Mouse (Mus musculus): ENCODE data around the gene Glul. TPM values are rescaled to one million over a fixed set of nuclear protein-coding genes. Genes with fewer than 3 reads are reported as not detected.

Glul gene
- polyA plus RNA-seq, 1 experiment from 2014 or later = 117 TPM

GRCm38 (mm10) chr1:153910423-153910822, 10.7 kb downstream of the Glul start:
- Histone ChIP-seq H3K9ac (no peak overlapping the region), H3K4me1 (replicated peaks) (peaks cover 32% of the 10 kb centered on the region), H3K36me3 (replicated peaks) (peaks cover 55% of the 10 kb centered on the region), H3K4me3 (replicated peaks) (no peak overlapping the region), H3K27ac (replicated peaks) (peak overlapping the region; percentile 42), H3K4me2 (no peak overlapping the region), H3K9me3 (replicated peaks) (no peaks in the 10 kb centered on the region), H3K27me3 (no peaks in the 10 kb centered on the region)
- ATAC-seq (ENCODE audit: insufficient read depth) = no peak
- WGBS (ENCODE audit: insufficient replicate concordance) = 64% methylated on average over 5 of the region's 5 CpGs

GRCm38 (mm10) chr1:153911276-153911795, 11.6 kb downstream of the Glul start:
- H3K27ac ChIP-seq (replicated peaks) = no peak overlapping the region
- H3K36me3 ChIP-seq (replicated peaks) = peaks cover 46% of the 10 kb centered on the region
- 83% methylated on average over 6 of the region's 6 CpGs for WGBS (ENCODE audit: insufficient replicate concordance)
- H3K9me3 ChIP-seq (replicated peaks) = no peaks in the 10 kb centered on the region
- no peak overlapping the region for H3K9ac ChIP-seq
- H3K4me3 ChIP-seq (replicated peaks) = no peak overlapping the region
- H3K4me2 ChIP-seq = no peak overlapping the region
- no peaks in the 10 kb centered on the region for H3K27me3 ChIP-seq
- peaks cover 32% of the 10 kb centered on the region for H3K4me1 ChIP-seq (replicated peaks)
- ATAC-seq (ENCODE audit: insufficient read depth) = no peak

- Histone ChIP-seq H3K9me3 (replicated peaks) (no peaks in the 10 kb centered on the region), H3K27ac (replicated peaks) (no peak overlapping the region), H3K36me3 (replicated peaks) (peaks cover 21% of the 10 kb centered on the region), H3K27me3 (no peaks in the 10 kb centered on the region), H3K4me1 (replicated peaks) (peaks cover 24% of the 10 kb centered on the region), H3K9ac (no peak overlapping the region), H3K4me2 (no peak overlapping the region), H3K4me3 (replicated peaks) (no peak overlapping the region)
- 54% methylated on average over 3 of the region's 3 CpGs for WGBS (ENCODE audit: insufficient replicate concordance)
- no peak for ATAC-seq (ENCODE audit: insufficient read depth)
Observed at GRCm38 (mm10) chr1:153913869-153914268, 14.1 kb downstream of the Glul start.

GRCm38 (mm10) chr1:153918521-153919206, 18.9 kb downstream of the Glul start:
- no peak overlapping the region for H3K4me3 ChIP-seq (replicated peaks)
- no peaks in the 10 kb centered on the region for H3K36me3 ChIP-seq (replicated peaks)
- WGBS (ENCODE audit: insufficient replicate concordance) = 74% methylated on average over 3 of the region's 3 CpGs
- no peaks in the 10 kb centered on the region for H3K9me3 ChIP-seq (replicated peaks)
- H3K27me3 ChIP-seq = no peaks in the 10 kb centered on the region
- H3K9ac ChIP-seq = no peak overlapping the region
- no peak overlapping the region for H3K27ac ChIP-seq (replicated peaks)
- no peaks in the 10 kb centered on the region for H3K4me1 ChIP-seq (replicated peaks)
- ATAC-seq (ENCODE audit: insufficient read depth) = no peak
- no peak overlapping the region for H3K4me2 ChIP-seq

GRCm38 (mm10) chr1:153921642-153922041, 21.9 kb downstream of the Glul start:
- Histone ChIP-seq H3K4me2 (no peak overlapping the region), H3K27me3 (no peaks in the 10 kb centered on the region), H3K9me3 (replicated peaks) (no peaks in the 10 kb centered on the region), H3K27ac (replicated peaks) (no peak overlapping the region), H3K4me3 (replicated peaks) (no peak overlapping the region), H3K9ac (no peak overlapping the region), H3K4me1 (replicated peaks) (no peaks in the 10 kb centered on the region), H3K36me3 (replicated peaks) (no peaks in the 10 kb centered on the region)
- 63% methylated on average over 3 of the region's 3 CpGs for WGBS (ENCODE audit: insufficient replicate concordance)
- ATAC-seq (ENCODE audit: insufficient read depth) = no peak

- Histone ChIP-seq H3K9me3 (replicated peaks) (no peaks in the 10 kb centered on the region), H3K4me1 (replicated peaks) (no peaks in the 10 kb centered on the region), H3K9ac (no peak overlapping the region), H3K36me3 (replicated peaks) (no peaks in the 10 kb centered on the region), H3K4me3 (replicated peaks) (no peak overlapping the region), H3K27me3 (no peaks in the 10 kb centered on the region), H3K4me2 (no peak overlapping the region), H3K27ac (replicated peaks) (no peak overlapping the region)
- ATAC-seq (ENCODE audit: insufficient read depth) = no peak
- 43% methylated on average over 5 of the region's 5 CpGs for WGBS (ENCODE audit: insufficient replicate concordance)
Observed at GRCm38 (mm10) chr1:153922571-153923021, 22.9 kb downstream of the Glul start.

GRCm38 (mm10) chr1:153924395-153925385, 24.9 kb downstream of the Glul start:
- H3K4me3 ChIP-seq (replicated peaks) = no peak overlapping the region

GRCm38 (mm10) chr1:153930431-153930830, 30.7 kb downstream of the Glul start:
- Histone ChIP-seq H3K27me3 (no peaks in the 10 kb centered on the region), H3K9me3 (replicated peaks) (no peaks in the 10 kb centered on the region), H3K4me2 (no peak overlapping the region), H3K9ac (no peak overlapping the region), H3K4me3 (replicated peaks) (no peak overlapping the region), H3K27ac (replicated peaks) (no peak overlapping the region), H3K36me3 (replicated peaks) (no peaks in the 10 kb centered on the region), H3K4me1 (replicated peaks) (no peaks in the 10 kb centered on the region)
- ATAC-seq (ENCODE audit: insufficient read depth) = no peak
- WGBS (ENCODE audit: insufficient replicate concordance) = 42% methylated on average over 2 of the region's 2 CpGs

More at GRCm38 (mm10) chr1:153924395-153925385, 24.9 kb downstream of the Glul start:
- Histone ChIP-seq H3K27me3 (no peaks in the 10 kb centered on the region), H3K36me3 (replicated peaks) (no peaks in the 10 kb centered on the region), H3K9me3 (replicated peaks) (no peaks in the 10 kb centered on the region), H3K4me2 (no peak overlapping the region), H3K4me1 (replicated peaks) (no peaks in the 10 kb centered on the region), H3K9ac (no peak overlapping the region), H3K27ac (replicated peaks) (no peak overlapping the region)
- no peak for ATAC-seq (ENCODE audit: insufficient read depth)
- 42% methylated on average over 6 of the region's 6 CpGs for WGBS (ENCODE audit: insufficient replicate concordance)

- peaks cover 9% of the 10 kb centered on the region for H3K4me1 ChIP-seq (replicated peaks)
- no peak overlapping the region for H3K9ac ChIP-seq
- H3K27ac ChIP-seq (replicated peaks) = no peak overlapping the region
- 59% methylated on average over 1 of the region's 1 CpGs for WGBS (ENCODE audit: insufficient replicate concordance)
- ATAC-seq (ENCODE audit: insufficient read depth) = no peak
- no peak overlapping the region for H3K4me2 ChIP-seq
- H3K9me3 ChIP-seq (replicated peaks) = no peaks in the 10 kb centered on the region
- H3K36me3 ChIP-seq (replicated peaks) = no peaks in the 10 kb centered on the region
- no peaks in the 10 kb centered on the region for H3K27me3 ChIP-seq
- no peak overlapping the region for H3K4me3 ChIP-seq (replicated peaks)
Observed at GRCm38 (mm10) chr1:153933772-153934171, 34.0 kb downstream of the Glul start.

DNA sequence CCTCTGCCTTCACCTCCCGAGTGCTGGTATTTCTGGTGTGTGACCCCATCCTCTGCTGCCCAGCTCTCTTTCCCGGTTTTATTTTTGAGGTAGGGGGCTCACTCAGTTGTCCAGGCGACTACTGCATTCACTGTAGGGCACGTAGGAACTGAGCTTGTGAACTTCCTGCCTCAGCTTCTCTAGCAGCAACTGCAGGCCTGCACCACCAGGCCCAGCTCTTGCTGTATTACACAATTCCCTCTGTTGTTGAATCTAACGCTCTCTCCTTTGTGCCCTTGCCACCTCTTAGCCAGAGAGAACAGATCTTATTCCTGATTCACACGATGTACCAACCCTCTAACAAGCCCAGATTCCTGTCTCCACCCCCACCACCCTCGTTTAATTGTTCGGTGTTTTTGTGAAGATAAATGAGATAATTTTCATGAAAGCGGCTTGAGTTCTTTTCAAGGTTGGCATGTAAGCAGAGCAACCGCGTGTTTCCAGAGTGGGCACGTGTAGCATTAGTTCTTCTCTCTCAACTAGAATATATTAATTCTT, 36.2 kb downstream of the Glul start:
- no peaks in the 10 kb centered on the region for H3K36me3 ChIP-seq (replicated peaks)
- no peaks in the 10 kb centered on the region for H3K27me3 ChIP-seq
- H3K27ac ChIP-seq (replicated peaks) = no peak overlapping the region
- H3K4me2 ChIP-seq = no peak overlapping the region
- peaks cover 9% of the 10 kb centered on the region for H3K4me1 ChIP-seq (replicated peaks)
- WGBS (ENCODE audit: insufficient replicate concordance) = 63% methylated on average over 12 of the region's 12 CpGs
- ATAC-seq (ENCODE audit: insufficient read depth) = no peak
- no peak overlapping the region for H3K9ac ChIP-seq
- no peak overlapping the region for H3K4me3 ChIP-seq (replicated peaks)
- H3K9me3 ChIP-seq (replicated peaks) = no peaks in the 10 kb centered on the region

DNA sequence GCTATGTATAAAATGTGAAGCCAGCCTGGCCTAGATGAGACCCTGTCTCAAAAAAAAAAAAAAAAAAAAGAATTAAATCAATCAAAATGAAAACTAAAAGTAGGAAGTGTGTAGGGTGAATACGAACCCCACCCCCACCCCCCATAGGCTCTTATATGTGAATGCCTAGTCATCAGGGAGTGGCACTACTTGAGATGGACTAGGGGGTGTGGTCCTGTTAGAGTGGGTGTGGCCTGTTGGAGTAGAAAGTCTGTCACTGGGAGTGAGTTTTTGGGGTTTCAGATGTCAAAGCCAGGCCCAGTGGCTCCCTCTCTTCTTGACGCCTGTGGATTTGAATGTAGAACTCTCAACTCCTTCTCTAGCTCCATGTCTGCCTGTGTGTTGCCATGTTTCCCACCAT, 37.3 kb downstream of the Glul start:
- ATAC-seq (ENCODE audit: insufficient read depth) = peak; percentile 76

More for the DNA sequence above, 37.3 kb downstream of the Glul start:
- WGBS (ENCODE audit: insufficient replicate concordance) = 82% methylated on average over 2 of the region's 2 CpGs
- Histone ChIP-seq H3K4me1 (replicated peaks) (peaks cover 9% of the 10 kb centered on the region), H3K4me3 (replicated peaks) (no peak overlapping the region), H3K36me3 (replicated peaks) (no peaks in the 10 kb centered on the region), H3K27ac (replicated peaks) (no peak overlapping the region), H3K9ac (no peak overlapping the region), H3K4me2 (no peak overlapping the region), H3K9me3 (replicated peaks) (no peaks in the 10 kb centered on the region), H3K27me3 (no peaks in the 10 kb centered on the region)
